Mouse (Mus musculus) heart, postnatal 14 days (tissue): Measurements from ENCODE around the gene Lsg1. TPM values are rescaled to one million over a fixed set of nuclear protein-coding genes. Genes with fewer than 3 reads are reported as not detected.
A peak's percentile ranks its signal among the peaks of the same experiment; 100 is the strongest.

Source experiments
- DNase-seq, 2 experiments: peaks; one replicate each; pipeline ENCODE4 v3.0.0; 2021 to 2022
- intact Hi-C: fragments of 180-260 bp; cut with DNase I; formaldehyde crosslinking; loops from one replicate; pipeline ENCODE4 v1.15.1; 2025
- total RNA-seq, 2 experiments: library from RNA; stranded (reverse); gene quantifications; 2 replicates each; pipeline ENCODE4 v1.2.3; 2021

Gene Lsg1
- total RNA-seq, 2 experiments from 2014 or later = 18.0 to 18.6 TPM

DNA sequence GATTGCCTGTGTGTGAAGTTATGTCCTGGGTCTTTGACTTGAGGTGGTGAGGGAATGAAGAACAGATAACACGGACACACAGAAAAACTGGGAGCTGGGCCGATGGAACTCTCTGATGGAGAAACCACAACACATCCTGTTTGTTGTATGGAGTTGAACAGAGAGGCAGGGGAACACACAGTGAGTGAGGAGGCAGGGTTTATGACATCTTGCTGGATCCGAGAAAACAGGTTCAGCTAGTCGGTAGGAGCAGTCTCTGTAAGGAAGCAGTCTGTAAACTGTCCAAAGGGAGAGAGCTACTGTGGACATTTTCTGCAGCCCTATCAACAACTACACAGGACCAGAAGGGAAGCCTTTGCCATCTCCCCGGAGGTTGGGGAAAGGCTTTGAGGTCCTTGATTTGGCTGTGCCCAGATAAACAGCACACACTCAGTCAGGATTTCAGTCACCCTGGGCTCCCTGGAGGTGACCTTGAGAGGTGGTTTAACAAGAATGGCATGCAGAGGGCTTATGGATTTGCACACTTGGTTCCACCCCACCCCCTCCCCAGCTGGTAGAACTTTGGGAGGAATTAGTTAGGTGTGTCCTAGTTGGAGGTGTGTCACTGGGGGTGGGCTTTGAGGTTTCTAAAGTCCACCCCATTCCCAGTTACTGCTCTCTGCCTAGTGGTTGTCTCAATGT, 27.9 kb downstream of the Lsg1 start:
- intact Hi-C loops = no loop called here
- no peak for DNase-seq

DNA sequence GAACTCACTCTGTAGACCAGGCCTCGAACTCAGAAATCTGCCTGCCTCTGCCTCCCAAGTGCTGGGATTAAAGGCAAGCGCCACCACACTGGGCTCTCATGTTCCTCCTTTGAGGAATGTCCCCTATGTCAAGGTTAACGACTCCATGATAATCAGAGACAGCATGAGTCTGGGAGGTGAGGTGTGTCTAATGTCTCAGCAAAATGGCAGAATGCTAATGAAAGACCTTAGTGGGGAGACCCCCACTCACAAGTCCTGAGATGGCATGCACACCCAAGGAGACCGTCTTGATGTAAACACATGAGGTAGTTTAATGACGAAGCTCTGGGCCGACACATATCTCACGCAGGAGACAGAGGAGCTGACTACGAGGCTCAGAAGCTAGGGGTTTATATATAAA, 33.3 kb downstream of the Lsg1 start:
- no peak for DNase-seq
- intact Hi-C loops = no loop called here

DNA sequence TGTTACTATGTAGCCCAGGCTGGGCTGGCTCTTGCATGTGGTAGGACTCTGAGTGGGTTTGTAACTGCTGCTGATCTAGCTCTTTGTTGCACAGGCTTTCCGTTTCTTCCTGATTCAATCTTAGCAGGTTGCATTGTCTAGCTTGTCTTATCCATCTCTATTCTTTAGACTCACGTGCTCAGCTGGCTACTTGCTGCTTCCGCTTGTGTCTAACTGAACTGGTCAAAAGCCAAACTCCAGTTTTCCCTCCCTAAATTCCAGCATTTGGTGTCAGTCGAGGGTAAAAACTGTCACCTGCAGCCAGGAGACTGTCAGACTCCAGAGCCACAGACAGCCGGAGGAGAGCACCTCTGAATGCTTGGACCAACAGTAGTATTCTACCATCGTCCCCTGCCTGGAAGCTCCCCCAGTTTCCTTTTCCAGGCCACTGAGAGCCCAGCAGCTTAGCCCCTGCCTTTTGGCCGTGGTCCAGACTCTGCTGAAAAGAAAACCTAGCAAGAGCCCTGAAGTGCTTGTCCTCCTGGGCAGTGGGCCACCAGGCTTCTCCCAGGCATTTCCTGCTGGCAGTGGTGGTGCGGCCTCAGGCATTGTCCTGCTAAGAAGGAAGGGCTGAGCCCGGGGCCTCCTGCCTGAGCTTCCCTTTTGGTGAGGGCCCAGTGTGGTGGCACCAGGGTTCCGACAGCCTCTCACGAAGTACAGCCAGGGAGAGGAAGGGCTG, 34.6 kb downstream of the Lsg1 start:
- DNase-seq = peak; percentile 88 to 91
- intact Hi-C loops = no loop called here

DNA sequence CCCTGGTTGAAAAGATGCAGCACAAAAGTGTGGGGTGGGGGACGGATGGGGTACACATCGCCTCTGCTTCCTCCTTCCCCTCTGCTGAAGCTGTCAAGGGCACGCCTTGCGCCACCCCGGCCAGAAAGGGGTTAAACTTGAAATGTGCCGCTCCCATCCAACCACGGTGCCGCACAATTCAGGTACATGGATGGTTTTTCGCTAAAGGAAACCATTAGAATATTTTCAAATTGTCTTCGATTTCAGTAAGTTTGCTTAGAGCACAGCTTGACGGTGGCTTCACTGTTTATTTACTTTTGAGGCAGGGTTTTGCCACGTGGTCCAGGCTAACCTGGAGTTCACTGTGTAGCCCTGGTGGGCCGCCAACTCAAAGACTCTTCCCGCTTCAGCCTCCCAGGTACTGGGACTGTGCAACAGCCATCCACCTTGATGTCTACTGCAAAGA, 36.6 kb downstream of the Lsg1 start, which contains the start of gene Tmem44:
Tmem44 (minus strand) TSS at position 95 of the 445 bp plus-strand sequence.
- intact Hi-C loops = no loop called here
- DNase-seq = no peak

DNA sequence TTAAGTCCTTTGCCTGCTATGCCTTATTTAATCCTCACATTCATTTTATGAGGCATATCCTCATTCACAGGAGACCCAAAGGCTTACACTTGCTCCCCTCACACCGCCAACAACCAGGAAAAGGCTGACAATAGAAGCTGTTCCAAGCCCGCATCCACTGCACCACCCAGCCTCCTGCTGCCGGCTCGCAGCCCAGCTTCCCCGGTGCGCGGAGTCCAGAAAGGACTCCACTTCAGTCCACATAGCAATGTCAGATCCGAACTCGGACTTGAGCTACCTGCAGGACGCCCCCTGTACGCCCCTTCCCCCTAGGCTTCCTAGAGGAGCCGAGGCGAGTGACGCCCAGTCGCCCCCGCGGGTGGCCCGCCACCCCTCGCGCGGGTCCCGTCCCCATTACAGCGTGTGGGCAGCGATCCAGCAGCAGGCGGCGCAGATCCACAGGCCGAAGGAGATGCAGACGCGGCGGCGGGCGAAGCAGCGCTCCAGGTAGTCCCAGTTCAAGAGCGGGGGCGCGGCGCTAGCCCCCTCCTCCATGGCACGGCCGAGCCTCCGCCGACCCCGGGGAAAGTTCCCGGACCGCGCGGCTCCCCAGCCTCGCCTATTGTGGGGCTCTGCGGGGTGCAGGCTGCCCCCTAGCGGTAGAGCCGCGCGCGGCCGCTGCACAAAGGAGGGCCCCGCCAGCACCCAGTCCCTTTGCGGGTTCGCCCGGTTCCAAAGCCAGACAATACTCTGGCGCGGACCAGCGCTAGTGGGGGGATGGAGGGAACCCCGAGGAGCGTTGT, 37.2 kb downstream of the Lsg1 start:
- intact Hi-C loops = no loop called here

DNA sequence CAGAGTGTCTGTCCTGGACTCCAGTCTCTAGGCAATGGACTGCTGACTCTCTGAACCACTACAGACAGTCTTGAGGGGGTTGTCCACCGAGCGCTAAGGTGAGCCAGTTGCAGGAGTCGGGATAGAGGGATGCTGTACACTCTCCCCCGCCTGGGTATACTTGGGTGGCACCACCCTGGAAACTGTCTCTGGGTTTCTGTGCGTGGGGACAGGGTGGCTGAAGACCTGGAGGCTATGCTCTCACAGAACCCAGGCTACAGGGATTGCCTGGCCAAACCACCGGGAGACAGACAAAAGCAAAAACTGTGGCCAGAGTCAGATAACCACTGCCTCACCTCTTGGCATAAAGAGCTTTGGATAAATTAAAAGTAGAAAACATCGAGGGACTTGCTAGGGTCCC, 37.9 kb downstream of the Lsg1 start:
- no peak for DNase-seq
- intact Hi-C loops = no loop called here

More for the DNA sequence above, 37.2 kb downstream of the Lsg1 start:
- peak; percentile 89 to 91 for DNase-seq

DNA sequence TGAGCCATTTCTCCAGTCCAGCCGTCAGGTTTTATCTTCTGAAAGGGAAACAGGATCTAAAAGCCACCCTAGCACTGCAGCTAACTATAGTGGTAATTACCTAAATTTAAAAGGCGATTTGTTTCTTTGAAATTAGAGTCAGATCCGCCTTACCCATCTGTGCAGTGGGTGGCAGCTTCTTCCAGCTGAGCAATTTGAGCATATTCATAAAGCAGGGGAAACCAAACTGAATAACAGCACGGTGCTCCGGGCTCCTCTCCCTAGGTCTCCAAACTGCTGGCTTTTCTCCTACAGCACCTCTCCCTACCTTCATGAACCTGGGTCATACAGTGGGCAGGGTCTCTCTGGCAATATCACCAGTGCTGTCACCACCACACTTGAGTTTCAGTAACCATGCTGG, 39.1 kb downstream of the Lsg1 start:
- intact Hi-C loops = no loop called here

DNA sequence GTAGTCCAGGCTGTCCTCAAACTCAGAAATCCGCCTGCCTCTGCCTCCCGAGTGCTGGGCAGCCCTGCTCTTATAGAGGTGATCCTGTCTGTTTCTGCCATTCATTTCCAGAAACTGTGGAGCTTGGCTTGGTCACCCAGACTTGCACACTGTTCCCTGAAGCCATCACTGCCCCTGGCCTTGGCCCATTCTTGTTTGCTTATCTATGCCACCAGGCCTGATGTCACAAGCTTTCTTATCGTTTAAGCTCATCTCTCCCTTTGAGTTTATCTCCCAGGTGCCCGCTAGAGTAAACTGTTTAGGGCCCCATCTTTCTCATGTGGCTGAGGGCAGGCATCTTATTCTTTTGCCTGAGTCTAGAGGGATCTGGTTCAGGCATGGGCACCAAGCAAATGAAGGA, 42.7 kb downstream of the Lsg1 start:
- intact Hi-C loops = no loop called here

More for the DNA sequence above, 39.1 kb downstream of the Lsg1 start:
- no peak for DNase-seq

DNA sequence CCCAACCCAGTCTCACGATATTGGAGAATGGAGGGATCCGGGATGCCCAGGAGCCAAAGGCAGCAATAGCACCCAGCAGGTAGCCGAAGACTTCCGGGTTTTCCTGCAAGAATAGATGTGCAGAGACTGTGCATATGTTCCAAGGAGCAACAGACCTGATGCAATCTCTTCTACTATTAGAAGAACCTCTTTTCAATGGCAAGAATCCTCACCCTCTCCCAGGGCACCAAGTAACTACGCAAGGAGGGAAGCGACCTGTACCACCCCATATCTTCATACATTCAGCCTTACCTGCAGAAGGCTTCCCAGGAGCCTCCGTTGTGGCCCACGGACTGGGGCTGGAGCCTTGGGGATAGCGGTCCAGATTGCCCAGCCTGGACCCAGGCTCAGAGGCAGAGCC, 44.0 kb downstream of the Lsg1 start:
- intact Hi-C loops = no loop called here
- DNase-seq = no peak

More for the DNA sequence above, 42.7 kb downstream of the Lsg1 start:
- no peak for DNase-seq

DNA sequence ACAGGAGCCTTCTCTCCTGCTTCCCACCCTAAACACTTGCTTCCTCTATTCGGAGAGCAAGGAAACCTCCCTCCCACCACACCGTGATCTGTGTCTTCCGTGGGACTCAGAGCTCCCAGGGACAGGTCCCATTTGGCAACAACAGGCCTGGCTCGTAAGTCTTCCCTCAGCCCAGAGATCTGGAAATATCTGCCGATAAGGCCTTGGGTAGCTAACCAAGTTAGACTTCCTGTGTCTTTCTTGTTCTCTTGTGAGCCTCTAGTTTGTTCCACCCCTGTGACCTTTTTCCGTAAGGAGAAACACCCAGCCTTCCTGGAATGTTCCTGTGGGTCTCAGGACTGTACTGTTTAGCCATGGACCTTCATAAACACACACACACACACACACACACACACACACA, 44.6 kb downstream of the Lsg1 start:
- DNase-seq = no peak
- intact Hi-C loops = no loop called here

DNA sequence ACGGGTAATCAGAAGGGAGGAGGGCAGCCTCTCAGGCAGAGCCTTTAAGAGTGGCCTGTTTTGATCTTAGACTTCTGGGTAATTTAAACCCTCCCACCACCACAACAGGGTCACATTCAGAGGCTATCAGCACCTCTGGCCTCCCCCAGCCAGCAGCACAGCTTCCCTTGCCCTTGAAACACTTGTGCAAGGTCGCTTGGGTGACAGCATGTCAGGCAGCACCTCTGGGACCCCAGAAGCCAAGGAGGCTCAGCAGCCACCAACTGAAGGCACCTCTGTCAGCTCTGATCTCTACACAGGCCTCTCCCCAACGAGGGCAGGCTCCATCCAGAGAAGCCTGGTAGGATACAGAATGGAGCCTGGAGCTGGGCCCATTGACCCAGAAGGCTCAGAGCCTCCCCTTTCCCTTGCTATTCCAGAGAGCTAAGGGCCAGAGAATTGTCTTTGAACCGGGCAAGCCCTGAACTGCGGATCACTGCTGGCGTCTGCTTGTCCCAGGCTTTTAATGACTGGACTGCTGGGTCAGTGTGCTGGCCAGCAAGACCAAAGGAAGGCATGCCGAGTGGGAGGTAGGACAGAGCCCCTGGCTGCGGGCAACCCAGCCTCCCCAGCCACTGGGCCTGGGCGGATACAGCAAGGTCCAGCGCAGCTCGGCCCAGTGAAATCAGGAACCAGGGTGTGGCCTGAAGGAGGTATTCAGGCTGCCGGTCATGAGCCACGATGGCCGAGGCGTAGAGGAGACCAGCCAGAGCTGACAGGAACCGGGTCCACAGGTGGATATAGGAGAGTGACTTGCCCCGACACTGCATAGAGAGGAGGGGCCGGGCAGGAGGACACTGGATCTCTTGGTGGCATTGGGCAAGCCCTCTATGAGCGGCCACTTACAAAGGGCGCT, 47.0 kb downstream of the Lsg1 start:
- DNase-seq = no peak
- intact Hi-C loops = no loop called here

DNA sequence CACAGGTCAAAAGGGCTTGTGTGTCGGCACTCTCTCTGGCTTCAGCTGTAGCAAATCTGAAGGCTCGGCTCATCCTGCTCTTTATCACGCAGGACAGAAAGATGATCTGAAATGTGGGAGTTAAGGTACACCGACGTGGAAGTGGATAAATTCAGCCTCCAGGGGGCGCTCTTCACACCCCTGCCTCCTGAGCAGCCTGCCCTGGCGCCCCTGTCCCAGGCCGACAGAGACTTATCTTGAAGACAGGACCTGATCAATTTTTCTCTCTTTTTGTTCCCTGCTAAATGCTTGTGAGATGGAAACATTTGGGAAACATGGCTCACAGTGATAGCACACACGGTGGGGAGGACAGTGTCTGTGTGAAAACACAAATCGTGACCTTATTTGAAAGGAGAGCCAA, 48.0 kb downstream of the Lsg1 start:
- DNase-seq = peak; percentile 69 to 72
- intact Hi-C loops = no loop called here

DNA sequence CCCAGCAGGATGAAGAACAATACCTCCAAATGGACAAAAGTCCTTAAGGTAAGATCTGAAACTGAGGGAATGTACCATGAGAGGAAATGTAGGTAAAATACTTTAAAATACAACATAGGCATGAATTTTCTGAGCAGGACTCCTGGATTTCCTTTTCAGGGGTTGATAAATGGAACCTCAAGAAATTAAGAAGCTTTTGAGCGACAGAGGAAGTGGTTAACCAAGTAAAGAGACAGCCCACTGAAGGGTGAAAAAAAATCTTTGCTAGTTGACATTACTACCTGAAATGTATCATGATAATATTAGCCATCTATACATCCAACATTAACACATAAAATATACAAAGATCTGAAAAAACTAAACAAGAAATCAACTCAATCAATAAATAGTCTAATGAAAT, 52.3 kb downstream of the Lsg1 start:
- DNase-seq = no peak
- intact Hi-C loops = no loop called here

DNA sequence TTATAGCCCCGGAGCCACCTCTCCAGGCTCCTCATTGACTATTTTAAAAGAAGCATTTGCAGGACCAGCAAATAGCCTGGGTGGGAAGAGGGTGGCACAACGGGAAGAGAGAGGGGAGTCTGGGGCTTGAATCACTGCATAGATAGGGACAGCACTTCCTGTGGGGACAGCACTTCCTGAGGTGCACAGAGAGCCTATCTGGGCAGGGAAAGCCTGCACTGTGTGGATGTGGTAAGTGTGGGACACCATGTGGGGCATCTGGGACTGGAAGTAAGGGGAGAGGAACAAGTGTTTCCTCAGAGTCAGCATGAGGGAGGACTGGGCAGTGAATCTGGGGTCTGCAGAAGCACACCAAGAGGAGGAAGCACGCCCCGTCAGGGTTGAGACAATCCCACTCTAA, 53.8 kb downstream of the Lsg1 start:
- no peak for DNase-seq
- intact Hi-C loops = no loop called here

DNA sequence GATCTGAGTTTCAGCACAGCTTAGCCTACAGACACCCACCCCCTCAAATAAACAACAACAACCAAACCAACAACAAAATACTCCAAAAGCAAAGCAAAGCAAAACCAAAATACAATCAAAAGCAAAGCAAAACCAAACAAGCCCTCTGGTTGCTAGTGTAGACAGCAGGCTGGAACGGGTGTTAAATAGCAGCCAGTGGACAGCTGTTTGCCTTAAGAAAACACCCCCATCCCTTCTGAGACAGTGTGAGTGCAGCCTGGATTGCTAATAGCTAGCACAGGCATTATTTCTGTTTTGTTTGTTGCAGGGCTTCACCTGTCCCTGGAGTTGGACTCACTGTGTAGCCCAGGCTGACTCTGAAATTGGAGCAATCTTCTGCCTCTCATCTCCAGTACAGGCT, 54.5 kb downstream of the Lsg1 start:
- intact Hi-C loops = no loop called here

DNA sequence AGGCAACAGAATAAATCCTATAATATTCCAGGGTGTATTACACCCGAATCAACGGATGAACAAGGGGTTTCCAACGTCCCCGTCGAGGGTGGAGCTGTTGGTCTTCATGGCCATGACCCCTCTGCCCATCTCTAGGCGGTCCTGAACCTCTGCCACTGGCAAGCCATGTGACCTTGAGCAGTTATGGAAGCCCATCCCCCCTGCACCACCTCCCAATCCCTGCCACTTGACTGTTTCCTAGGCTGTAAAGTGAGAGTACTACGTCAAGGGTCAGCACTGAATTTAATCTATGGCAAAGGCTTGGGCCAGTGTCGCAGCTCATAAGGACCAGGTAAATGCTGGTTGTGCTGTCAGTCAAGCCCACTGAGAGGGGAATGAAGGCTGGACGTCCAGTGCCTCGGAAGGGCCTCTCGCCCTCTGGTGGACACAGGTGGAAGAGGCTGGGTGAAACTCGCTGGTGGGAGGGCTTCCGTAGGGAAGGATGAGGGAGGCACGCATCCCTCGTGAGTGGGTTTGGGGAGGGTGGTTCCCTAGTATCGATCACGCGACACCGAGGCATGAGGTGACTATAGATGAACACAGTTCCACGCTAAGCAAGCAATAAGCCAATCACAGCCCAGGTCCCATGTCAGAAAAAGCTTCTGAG, 55.5 kb downstream of the Lsg1 start:
- DNase-seq = peak; percentile 59 to 73
- intact Hi-C loops = no loop called here

More for the DNA sequence above, 54.5 kb downstream of the Lsg1 start:
- DNase-seq = no peak

DNA sequence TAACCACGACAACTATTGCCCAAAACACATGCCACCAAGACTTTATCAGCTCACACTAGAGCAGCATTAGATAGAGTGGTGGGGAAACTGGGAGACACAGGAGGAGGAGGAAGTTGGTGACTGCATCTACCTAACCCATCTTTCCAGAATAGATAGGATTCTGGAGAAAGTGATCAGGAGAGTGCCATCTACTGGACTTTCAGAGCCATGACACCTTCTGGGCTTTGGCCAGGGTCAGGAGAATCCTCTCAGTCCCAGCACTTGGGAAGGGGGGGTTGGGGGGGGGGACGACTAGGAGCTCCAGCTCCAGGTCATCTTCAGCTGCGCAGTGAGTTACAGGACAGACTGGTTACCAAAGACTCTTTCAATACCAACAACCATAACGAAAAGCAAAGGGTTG, 56.6 kb downstream of the Lsg1 start:
- peak in 1 of 2 experiments; percentile 57 for DNase-seq
- intact Hi-C loops = no loop called here

DNA sequence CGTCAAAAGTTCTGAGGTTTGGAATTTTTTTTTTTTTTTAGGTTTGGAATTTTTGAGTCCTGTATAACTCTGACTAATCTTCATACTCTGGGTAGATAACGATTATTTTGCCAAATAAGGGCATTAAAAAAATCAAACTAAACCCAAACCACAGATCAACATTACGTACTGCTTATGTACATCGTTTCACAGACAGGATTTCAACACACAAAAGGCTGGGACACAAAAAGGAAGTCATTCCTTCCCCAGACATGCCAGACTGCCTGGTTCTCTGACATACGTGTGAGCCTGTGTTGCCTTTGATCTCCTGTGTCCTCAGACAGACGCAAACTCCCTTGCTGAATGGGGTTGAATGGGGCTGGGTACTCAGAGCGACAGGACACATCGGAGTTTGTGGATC, 59.0 kb downstream of the Lsg1 start:
- no peak for DNase-seq
- intact Hi-C loops = no loop called here

DNA sequence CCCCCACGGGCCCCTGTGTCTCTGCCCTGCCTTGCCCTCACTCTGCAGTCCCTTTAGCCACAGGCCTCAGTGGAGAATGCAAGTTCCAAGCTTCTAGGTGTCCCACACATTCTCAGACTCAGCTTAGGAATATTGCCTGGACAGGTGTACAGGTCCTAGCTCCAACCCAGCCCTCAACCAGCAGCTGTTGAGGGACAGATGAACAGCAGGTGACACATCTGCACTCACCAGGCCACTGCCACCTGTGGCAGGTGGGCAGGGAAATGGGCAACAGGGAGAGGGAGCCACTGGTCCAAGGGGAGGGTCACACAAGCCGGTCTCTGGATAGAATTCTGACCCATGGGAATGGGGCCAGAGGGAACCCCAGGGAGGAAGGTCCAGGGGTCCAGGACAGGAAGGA, 59.5 kb downstream of the Lsg1 start:
- intact Hi-C loops = no loop called here
- DNase-seq = no peak

DNA sequence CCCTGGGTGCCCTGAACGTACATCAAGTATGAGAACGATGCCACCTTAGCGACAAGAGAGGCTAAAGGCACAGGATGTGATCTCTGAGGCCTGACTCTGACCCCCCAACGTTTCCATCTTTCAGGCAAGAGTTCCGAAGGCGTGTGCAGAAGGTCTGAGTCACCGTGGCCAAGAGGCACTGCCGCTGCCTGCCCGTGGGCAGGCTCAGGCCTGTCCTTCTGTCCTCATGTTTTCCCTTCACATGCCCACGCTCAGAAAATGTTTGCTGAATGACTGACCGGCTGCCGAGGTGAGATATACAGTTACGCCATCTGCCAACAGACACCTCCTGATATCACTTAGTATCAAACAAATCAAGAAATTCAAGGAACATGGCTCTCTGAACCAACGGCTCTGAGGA, 61.6 kb downstream of the Lsg1 start:
- no peak for DNase-seq
- intact Hi-C loops = no loop called here
